Mouse (Mus musculus) large intestine, adult 2 months (tissue): ENCODE results near the gene Ceacam2. TPM values are rescaled to one million over a fixed set of nuclear protein-coding genes. Genes with fewer than 3 reads are reported as not detected.
"Not testable (repeated sequence)": the region's sequence is repeated elsewhere in the genome, so short reads cannot be mapped to it uniquely, and the experiment has no call there.

Experiments
- DNase-seq: peaks from one replicate; pipeline ENCODE4 v3.0.0-alpha.2; 2012; ENCODE audit warnings: low read depth, low spot score
- WGBS: fragments of 180-500 bp; shearing (Covaris S2); methylation state at CpG from one replicate; pipeline ENCODE4 v1.1.7; 2018; 5-methylcytosine and 5-hydroxymethylcytosine counted together
- polyA plus RNA-seq: library from polyadenylated mRNA; depleted of rRNA; stranded (reverse); fragments of >200 nt; gene quantifications from 2 replicates; pipeline ENCODE4 v1.2.3, GENCODE M21; 2012; rRNA removed

Gene Ceacam2
- polyA plus RNA-seq, 1 experiment: 1.2 TPM

- DNase-seq: no peak
- WGBS: 5% methylated on average over 1 of the region's 1 CpGs
Observed at GRCm38 (mm10) chr7:25486186-25486585, 53.5 kb downstream of the Ceacam2 start.

GRCm38 (mm10) chr7:25485061-25485460 lies 54.6 kb downstream of the Ceacam2 start:
- no peak for DNase-seq
- WGBS: 54% methylated on average over 5 of the region's 5 CpGs

- WGBS: 86% methylated on average over 8 of the region's 8 CpGs
- no peak for DNase-seq
Observed at GRCm38 (mm10) chr7:25483133-25483735, 56.4 kb downstream of the Ceacam2 start.

GRCm38 (mm10) chr7:25480791-25481190 lies 58.9 kb downstream of the Ceacam2 start:
- not testable (repeated sequence) for DNase-seq
- WGBS: 70% methylated on average over 8 of the region's 8 CpGs

- 3% methylated on average over 1 of the region's 1 CpGs for WGBS
- DNase-seq: no peak
Observed at GRCm38 (mm10) chr7:25479440-25479839, 60.2 kb downstream of the Ceacam2 start.

GRCm38 (mm10) chr7:25477752-25478093 lies 61.9 kb downstream of the Ceacam2 start:
- DNase-seq: not testable (repeated sequence)
- 39% methylated on average over 2 of the region's 2 CpGs for WGBS

GRCm38 (mm10) chr7:25477091-25477751 lies 62.4 kb downstream of the Ceacam2 start, which contains the start of gene Ceacam1:
TSS of gene Ceacam1 (minus strand) at chr7:25477603.
- 5% methylated on average over 5 of the region's 5 CpGs for WGBS
- DNase-seq: peak; percentile 87

- 49% methylated on average over 6 of the region's 6 CpGs for WGBS
- not testable (repeated sequence) for DNase-seq
Observed at GRCm38 (mm10) chr7:25471821-25472220, 67.8 kb downstream of the Ceacam2 start.

Other genes with a start within 250 kb of the Ceacam2 start
- gene Pafah1b3, start 241.9 kb downstream of the Ceacam2 start, polyA plus RNA-seq: 173 and 176 TPM in 2 replicates
- gene Prr19, start 238.4 kb downstream of the Ceacam2 start, polyA plus RNA-seq: not detected in 2 replicates
- 0.19 and 0.21 TPM in 2 replicates for gene Tmem145, start 233.8 kb downstream of the Ceacam2 start, polyA plus RNA-seq
- 11.6 and 14.3 TPM in 2 replicates for gene Megf8, start 222.7 kb downstream of the Ceacam2 start, polyA plus RNA-seq
- not detected in 2 replicates for gene Cnfn, start 170.1 kb downstream of the Ceacam2 start, polyA plus RNA-seq
- gene Lipe, start 141.1 kb downstream of the Ceacam2 start, polyA plus RNA-seq: 46.9 and 90.5 TPM in 2 replicates
- 0.20 TPM in 1 of 2 replicates, not detected in the other for gene Cxcl17, start 127.0 kb downstream of the Ceacam2 start, polyA plus RNA-seq
- gene Ceacam1, start 62.3 kb downstream of the Ceacam2 start, polyA plus RNA-seq: 658 and 768 TPM in 2 replicates
- gene Erich4, start 76.0 kb upstream of the Ceacam2 start, polyA plus RNA-seq: 23.6 and 36.5 TPM in 2 replicates
- gene Dmac2, start 79.6 kb upstream of the Ceacam2 start, polyA plus RNA-seq: 50.9 and 56.2 TPM in 2 replicates
- 7.1 and 7.6 TPM in 2 replicates for gene B3gnt8, start 86.8 kb upstream of the Ceacam2 start, polyA plus RNA-seq
- gene Bckdha, start 119.1 kb upstream of the Ceacam2 start, polyA plus RNA-seq: 56.6 and 66.8 TPM in 2 replicates
- 51.4 and 55.4 TPM in 2 replicates for gene Exosc5, start 119.3 kb upstream of the Ceacam2 start, polyA plus RNA-seq
- 0.29 and 0.79 TPM in 2 replicates for gene Tmem91, start 135.3 kb upstream of the Ceacam2 start, polyA plus RNA-seq
- 21.8 and 24.6 TPM in 2 replicates for gene B9d2, start 140.9 kb upstream of the Ceacam2 start, polyA plus RNA-seq
- gene Tgfb1, start 147.1 kb upstream of the Ceacam2 start, polyA plus RNA-seq: 17.0 and 18.3 TPM in 2 replicates
- gene Ccdc97, start 179.2 kb upstream of the Ceacam2 start, polyA plus RNA-seq: 39.0 and 46.6 TPM in 2 replicates
- 35.8 and 42.9 TPM in 2 replicates for gene Hnrnpul1, start 214.9 kb upstream of the Ceacam2 start, polyA plus RNA-seq
- gene Axl, start 248.8 kb upstream of the Ceacam2 start, polyA plus RNA-seq: 15.3 and 24.2 TPM in 2 replicates